Mouse (Mus musculus) ZHBTc4 (cell line): ENCODE data around the gene Vmn2r11.
"Not testable (repeated sequence)": the region's sequence is repeated elsewhere in the genome, so short reads cannot be mapped to it uniquely, and the experiment has no call there.

Experiments used
- DNase-seq: peaks from one replicate; pipeline ENCODE4 v3.0.0-alpha.2; 2011; ENCODE audit warnings: low read depth, low spot score

Vmn2r11 gene

DNA sequence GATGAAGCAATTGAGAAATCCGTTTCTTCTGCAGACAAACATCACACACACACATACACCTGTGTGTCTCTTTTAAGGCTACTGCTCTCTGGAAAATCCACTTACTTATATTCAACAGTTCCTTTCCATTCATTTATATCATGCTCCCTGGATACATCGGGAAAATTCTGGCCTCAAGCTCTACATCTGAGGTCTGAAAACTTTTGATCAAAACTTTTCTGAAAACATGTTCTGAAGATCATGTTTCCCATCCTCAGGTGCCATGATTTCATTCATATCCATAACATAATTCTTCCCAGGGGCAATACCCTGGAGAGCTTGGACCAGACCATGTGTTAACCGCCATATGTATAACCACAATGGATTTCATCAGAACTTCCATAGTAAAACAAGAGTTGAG is at the start of gene Vmn2r11:
TSS of gene Vmn2r11 (minus strand) at position 101 of the 400 bp plus-strand sequence.
- DNase-seq, result not testable (repeated sequence)

DNA sequence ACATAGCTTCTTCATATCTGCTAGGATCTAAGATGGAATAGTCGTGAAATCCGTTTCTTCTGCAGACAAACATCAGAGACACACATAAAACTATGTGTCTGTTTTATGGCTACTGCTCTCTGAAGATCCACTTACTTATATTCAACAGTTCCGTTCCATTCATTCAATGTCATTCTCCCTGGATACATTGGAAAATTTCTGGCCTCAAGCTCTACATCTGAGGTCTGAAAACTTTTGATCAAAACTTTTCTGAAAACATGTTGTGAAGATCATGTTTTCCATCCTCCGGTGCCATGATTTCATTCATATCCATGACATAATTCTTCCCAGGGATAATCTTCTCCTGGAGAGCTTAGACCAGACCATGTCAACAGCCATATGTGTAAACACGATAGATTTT is 38.5 kb upstream of the Vmn2r11 start, which contains the start of gene Vmn2r12:
TSS of gene Vmn2r12 (minus strand) at position 101 of the 400 bp plus-strand sequence.
- DNase-seq, result not testable (repeated sequence)

DNA sequence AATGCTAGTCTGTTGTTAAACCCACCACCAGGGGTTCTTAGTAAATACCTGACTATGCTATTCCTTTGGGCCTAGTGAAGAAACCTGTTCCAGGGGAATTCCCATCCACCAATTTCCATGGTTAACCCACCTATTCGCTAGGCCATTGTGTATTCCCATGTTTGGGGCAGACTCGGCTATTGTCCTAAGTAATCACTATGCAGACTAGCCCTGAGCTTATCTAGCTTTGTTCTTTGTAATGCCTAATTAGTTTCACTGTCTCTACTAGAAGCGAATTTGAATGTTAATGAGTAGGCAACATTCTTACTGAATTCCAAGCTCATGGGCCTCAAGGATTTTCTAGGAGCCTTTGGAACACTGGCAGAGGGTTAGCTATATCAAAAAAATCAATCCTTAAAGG is 37.1 kb upstream of the Vmn2r11 start:
- DNase-seq, result peak; percentile 95

DNA sequence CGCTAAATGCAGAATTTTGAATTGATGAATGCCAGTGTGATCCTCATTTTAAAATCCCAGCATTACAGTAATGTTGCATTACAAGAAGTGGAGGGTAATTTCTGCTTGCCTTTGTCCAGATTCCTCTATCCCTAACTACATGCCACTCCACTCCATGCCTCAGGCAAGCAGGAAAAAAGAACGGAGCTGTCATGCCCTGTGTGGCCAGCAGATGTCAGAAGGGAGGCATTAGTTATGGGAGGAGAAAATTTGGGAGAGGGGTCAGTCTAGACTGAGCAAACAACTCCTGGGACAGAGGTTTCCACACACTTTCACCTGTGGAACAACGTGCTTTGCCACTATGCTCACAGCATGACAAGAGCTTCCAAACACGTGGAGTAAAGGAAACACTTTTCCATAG is 12.6 kb upstream of the Vmn2r11 start:
- peak; percentile 70 for DNase-seq

DNA sequence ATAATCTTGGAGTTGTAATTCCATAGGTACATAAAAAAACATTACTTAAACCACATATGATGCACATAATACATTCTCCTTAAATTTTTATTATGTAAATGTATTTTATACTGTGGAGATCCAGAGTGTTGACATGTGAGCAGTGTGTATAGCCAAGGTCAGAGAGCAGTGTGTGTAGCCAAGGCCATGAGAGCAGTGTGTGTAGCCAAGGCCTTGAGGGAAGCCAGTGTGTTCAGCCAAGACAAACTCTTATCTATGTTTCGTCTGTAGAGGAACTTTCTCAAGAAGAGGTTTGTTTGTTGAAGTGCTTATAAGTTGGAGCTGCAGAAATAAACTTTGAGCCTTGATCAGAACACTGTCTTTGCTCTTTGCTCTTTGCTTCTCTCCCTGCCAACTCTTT is 4.1 kb downstream of the Vmn2r11 start:
- no peak for DNase-seq

DNA sequence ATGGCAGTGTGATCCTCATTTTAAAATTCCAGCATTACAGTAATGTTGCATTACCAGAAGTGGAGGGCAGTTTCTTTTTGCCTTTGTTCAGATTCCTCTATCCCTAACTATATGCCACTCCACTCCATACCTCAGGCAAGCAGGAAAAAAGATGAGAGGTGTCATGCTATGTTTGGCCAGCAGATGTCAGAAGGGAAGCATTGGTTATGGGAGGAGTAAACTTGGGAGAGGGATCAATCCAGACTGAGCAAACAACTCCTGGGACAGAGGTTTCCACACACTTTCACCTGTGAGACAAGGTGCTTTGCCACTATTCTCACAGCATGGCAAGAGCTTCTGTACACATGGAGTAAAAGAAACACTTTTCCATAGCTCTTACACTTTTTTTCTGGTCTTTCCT is 26.8 kb downstream of the Vmn2r11 start:
- peak; percentile 63 for DNase-seq

DNA sequence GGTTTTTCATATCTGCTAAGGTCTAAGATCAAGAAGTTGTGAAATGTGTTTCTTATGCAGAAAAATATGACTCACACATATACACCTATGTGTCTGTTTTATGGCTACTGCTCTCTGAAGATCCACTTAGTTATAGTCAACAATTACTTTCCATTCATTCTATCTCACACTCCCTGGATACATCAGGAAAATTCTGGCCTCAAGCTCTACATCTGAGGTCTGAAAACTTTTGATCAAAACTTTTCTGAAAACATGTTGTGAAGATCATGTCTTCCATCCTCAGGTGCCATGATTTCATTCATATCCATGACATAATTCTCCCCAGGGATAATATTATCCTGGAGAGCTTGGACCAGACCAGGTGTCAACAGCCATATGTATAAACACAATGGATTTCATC is 52.9 kb downstream of the Vmn2r11 start, which contains the start of gene Vmn2r10:
TSS of gene Vmn2r10 (minus strand) at position 101 of the 400 bp plus-strand sequence.
- DNase-seq, result not testable (repeated sequence)
